Mouse (Mus musculus): ENCODE data around the gene Dph6.

The Dph6 gene

GRCm38 (mm10) chr2:114536032-114536431 lies 118.7 kb downstream of the Dph6 start:
- DNase-seq: no peak

- no peak for DNase-seq
Observed at GRCm38 (mm10) chr2:114531010-114531756, 123.6 kb downstream of the Dph6 start.

- DNase-seq: no peak
Observed at GRCm38 (mm10) chr2:114520414-114520813, 134.3 kb downstream of the Dph6 start.

- DNase-seq: no peak
Observed at GRCm38 (mm10) chr2:114519907-114520306, 134.9 kb downstream of the Dph6 start.

GRCm38 (mm10) chr2:114492398-114492797 lies 162.4 kb downstream of the Dph6 start:
- DNase-seq: no peak

- DNase-seq: no peak
Observed at GRCm38 (mm10) chr2:114491907-114492306, 162.9 kb downstream of the Dph6 start.

GRCm38 (mm10) chr2:114486980-114487379 lies 167.8 kb downstream of the Dph6 start:
- no peak for DNase-seq

All from cerebellum, adult 11-12 months (tissue).